Comparison of ENCODE assay signal across 8 mouse cellular contexts in genomic region chr12:108002436-108003189, GRCm38 (mm10). TPM values are rescaled to one million over a fixed set of nuclear protein-coding genes. Genes with fewer than 3 reads are reported as not detected.
A peak's percentile ranks its signal among the peaks of the same experiment; 100 is the strongest.
DNase-seq lines count a peak whose midpoint lies in the region; ATAC-seq and TF ChIP-seq lines count a peak whose summit lies in the region.

No protein-coding gene starts in this region.

- H3K4me1 ChIP-seq in forebrain, embryonic 12.5 days, result peaks cover 60% of the 10 kb centered on the region
- H3K4me1 ChIP-seq in liver, embryonic 12.5 days, result peaks cover 6% of the 10 kb centered on the region
- 0 out of 2 replicates have a peak, but pooled peaks cover 2% of the 10 kb centered on the region for H3K4me1 ChIP-seq in stomach, postnatal 0 days (replicated peaks; ENCODE audit: control insufficient read depth, insufficient read depth)

- ATAC-seq in forebrain, embryonic 12.5 days (ENCODE audit: low FRiP score), result 0 out of 2 replicates have a peak, but pooled peaks have one; percentile 7
- no peak for ATAC-seq in liver, embryonic 12.5 days
- ATAC-seq in stomach, postnatal 0 days (ENCODE audit: low FRiP score, low TSS enrichment), result no peak

- H3K27ac ChIP-seq in forebrain, embryonic 12.5 days, result peak overlapping the region; percentile 99
- no peak overlapping the region for H3K27ac ChIP-seq in liver, embryonic 12.5 days
- H3K27ac ChIP-seq in stomach, postnatal 0 days (replicated peaks), result peak overlapping the region; percentile 36; the same call in 1 of the 2 replicates

- under 1% methylated on average over 68 of the region's 78 CpGs for WGBS in forebrain, embryonic 12.5 days
- under 1% methylated on average over 66 of the region's 78 CpGs for WGBS in liver, embryonic 12.5 days (ENCODE audit: insufficient replicate concordance)
- WGBS in stomach, postnatal 0 days, result 2% methylated on average over 65 of the region's 78 CpGs

- peaks cover 19% of the 10 kb centered on the region for H3K27me3 ChIP-seq in forebrain, embryonic 12.5 days
- peaks cover 100% of the 10 kb centered on the region for H3K27me3 ChIP-seq in liver, embryonic 12.5 days (replicated peaks)
- H3K27me3 ChIP-seq in stomach, postnatal 0 days (ENCODE audit: control insufficient read depth, insufficient read depth, low read length), result 0 out of 2 replicates have a peak, but pooled peaks cover 4% of the 10 kb centered on the region

- peak; percentile 44 to 52 for DNase-seq in cerebellum, postnatal 10 days
- DNase-seq in cerebellum, adult 8-10 months, result no peak
- peak; percentile 64 for DNase-seq in CD4-positive helper T cell, adult 2 months (ENCODE audit: low read depth, low spot score)
- DNase-seq in stomach, postnatal 0 days (ENCODE audit: low spot score), result peak; percentile 33
- no peak for DNase-seq in gastrocnemius, postnatal 10 days
- no peak for DNase-seq in cerebellum, adult 18-20 months

- peak overlapping the region; percentile 98 for H3K9ac ChIP-seq in forebrain, embryonic 12.5 days
- H3K9ac ChIP-seq in liver, embryonic 12.5 days, result no peak overlapping the region
- peak overlapping the region; percentile 62 for H3K9ac ChIP-seq in stomach, postnatal 0 days (ENCODE audit: low read length)

- no peaks in the 10 kb centered on the region for H3K36me3 ChIP-seq in forebrain, embryonic 12.5 days (replicated peaks)
- H3K36me3 ChIP-seq in liver, embryonic 12.5 days, result no peaks in the 10 kb centered on the region
- H3K36me3 ChIP-seq in stomach, postnatal 0 days (ENCODE audit: control insufficient read depth, insufficient read depth, low read length), result no peaks in the 10 kb centered on the region

- peak overlapping the region; percentile 75 for H3K4me2 ChIP-seq in forebrain, embryonic 12.5 days
- H3K4me2 ChIP-seq in liver, embryonic 12.5 days, result peak overlapping the region; percentile 70
- H3K4me2 ChIP-seq in stomach, postnatal 0 days (replicated peaks; ENCODE audit: low read depth), result peak overlapping the region; percentile 92

- no peak for TF ChIP-seq EP300 in stomach, postnatal 0 days (optimal IDR thresholded peaks at IDR 0.05)

- peak overlapping the region; percentile 96 for H3K4me3 ChIP-seq in forebrain, embryonic 12.5 days (replicated peaks)
- H3K4me3 ChIP-seq in liver, embryonic 12.5 days, result peak overlapping the region; percentile 50
- H3K4me3 ChIP-seq in stomach, postnatal 0 days (ENCODE audit: low read depth, low read length), result peak overlapping the region; percentile 59

- H3K9me3 ChIP-seq in forebrain, embryonic 12.5 days, result no peaks in the 10 kb centered on the region
- no peaks in the 10 kb centered on the region for H3K9me3 ChIP-seq in liver, embryonic 12.5 days (replicated peaks)
- no peaks in the 10 kb centered on the region for H3K9me3 ChIP-seq in stomach, postnatal 0 days (ENCODE audit: control insufficient read depth, low read length)

- TF ChIP-seq CTCF in stomach, postnatal 0 days (IDR thresholded peaks at IDR 0.05; ENCODE audit: low read depth), result no peak

RNA-seq across cellular contexts. Expression of gene Bcl11b, which starts 0.8 kb away (rescaled TPM):
- 46.0 and 54.4 TPM in 2 replicates for polyA plus RNA-seq in forebrain, embryonic 12.5 days (2016; fragmentation: Nextera tagmentation; extraction: Ambion mirVana)
- 0.30 and 0.31 TPM in 2 replicates for polyA plus RNA-seq in liver, embryonic 12.5 days (2016; fragmentation: Nextera tagmentation; extraction: Ambion mirVana)
- polyA plus RNA-seq in stomach, postnatal 0 days (2015; fragmentation: Nextera tagmentation; extraction: Ambion mirVana), result 4.6 TPM in 2 replicates
- under 1 TPM; 0.21 to 0.27 TPM for total RNA-seq in gastrocnemius, postnatal 10 days (2021)

Comparison
In these comparisons a context has a peak if more than half of its experiments do, and no peak if none do; other contexts are left out.
1. DNase-seq: peak in cerebellum, postnatal 10 days (2 of 2), CD4-positive helper T cell, adult 2 months (single experiment) and stomach, postnatal 0 days (single experiment); none in cerebellum, adult 8-10 months (single experiment), gastrocnemius, postnatal 10 days (single experiment) and cerebellum, adult 18-20 months (0 of 2).
2. Peak in every context shown above with its lines, with median percentiles within 50 percentile points of each other: H3K4me2 ChIP-seq and H3K4me3 ChIP-seq.